Mouse (Mus musculus): ENCODE data around the gene Ifna16. TPM values are rescaled to one million over a fixed set of nuclear protein-coding genes. Genes with fewer than 3 reads are reported as not detected.
A peak's percentile ranks its signal among the peaks of the same experiment; 100 is the strongest.

Gene Ifna16
- total RNA-seq, 2 experiments from 2014 or later: not detected

DNA sequence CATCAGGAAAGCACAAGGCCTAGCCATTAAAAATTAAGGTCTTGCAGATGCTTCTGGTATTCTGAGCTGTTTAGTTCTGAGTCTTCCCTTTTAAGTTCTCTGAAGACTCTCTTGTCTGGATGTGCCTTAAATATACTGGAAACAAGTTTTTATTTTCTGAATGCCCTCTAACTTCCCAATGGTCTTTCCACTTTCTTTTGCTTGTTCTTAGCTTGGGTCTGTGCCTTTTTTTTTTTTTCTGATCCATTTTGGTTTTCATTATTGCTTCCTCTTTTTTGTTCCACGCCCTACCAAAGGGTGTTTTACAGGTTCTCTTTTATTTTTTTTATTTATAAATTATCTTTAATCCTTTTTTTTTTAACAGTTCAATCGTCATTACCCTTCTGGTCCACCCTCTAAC lies 32.4 kb downstream of the Ifna16 start, which contains the start of gene Ifna13:
Gene Ifna13, minus strand, starts transcription at position 101 of the 400 bp plus-strand sequence.
- no peak for DNase-seq (ENCODE audit: low spot score)

DNA sequence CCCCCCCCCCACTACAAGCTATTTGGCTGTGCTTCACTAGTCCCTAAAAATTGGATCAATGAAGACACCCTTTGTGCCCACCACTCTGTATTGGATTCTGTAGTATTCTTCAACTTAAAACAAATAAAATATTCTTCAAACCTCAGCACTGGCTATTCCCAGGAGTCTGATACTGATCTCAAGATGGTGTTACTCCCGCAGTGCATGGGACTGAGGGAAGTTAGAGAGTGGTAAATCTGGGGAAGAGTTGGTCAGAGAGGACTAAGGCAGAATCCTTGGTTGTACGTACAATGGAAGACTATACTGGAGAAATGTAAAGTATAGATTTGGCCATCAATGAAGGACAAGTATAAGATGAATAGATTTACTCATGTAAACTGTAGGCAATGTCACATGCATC lies 34.2 kb downstream of the Ifna16 start:
- no peak for DNase-seq (ENCODE audit: low spot score)

GRCm38 (mm10) chr4:88641077-88641831 lies 35.5 kb downstream of the Ifna16 start:
- peak; percentile 94 for DNase-seq (ENCODE audit: low spot score)

GRCm38 (mm10) chr4:88640704-88641076 lies 36.0 kb downstream of the Ifna16 start:
- DNase-seq (ENCODE audit: low spot score): no peak

- no peak for DNase-seq (ENCODE audit: low spot score)
Observed at GRCm38 (mm10) chr4:88634311-88634710, 42.4 kb downstream of the Ifna16 start, which contains the start of gene C87499. C87499 (minus strand) TSS chr4:88634411.

Other genes starting within 250 kb of the Ifna16 start
- gene Hacd4, start 238.0 kb downstream of the Ifna16 start, total RNA-seq (2021): under 1 TPM; 0.84 to 0.93 TPM
- gene Ifnb1, start 154.2 kb downstream of the Ifna16 start, total RNA-seq (2021): not detected
- not detected for gene Ifna15, start 118.7 kb downstream of the Ifna16 start, total RNA-seq (2021)
- gene Ifna14, start 105.1 kb downstream of the Ifna16 start, total RNA-seq (2021): not detected
- gene Ifna9, start 84.5 kb downstream of the Ifna16 start, total RNA-seq (2021): not detected
- not detected for gene Ifna12, start 73.5 kb downstream of the Ifna16 start, total RNA-seq (2021)
- not detected for gene C87499, start 42.5 kb downstream of the Ifna16 start, total RNA-seq (2021)
- not detected for gene Ifna13, start 32.5 kb downstream of the Ifna16 start, total RNA-seq (2021)
- gene Ifna2, start 7.0 kb upstream of the Ifna16 start, total RNA-seq (2021): not detected
- not detected for gene Ifnab, start 14.4 kb upstream of the Ifna16 start, total RNA-seq (2021)
- under 1 TPM in 1 of 2 experiments, not detected in 1; 0.21 TPM for gene Gm26566, start 44.9 kb upstream of the Ifna16 start, total RNA-seq (2021)
- 10 to 100 TPM; 50.5 to 62.5 TPM for gene Klhl9, start 45.5 kb upstream of the Ifna16 start, total RNA-seq (2021)
- gene Gm13271, start 77.9 kb upstream of the Ifna16 start, total RNA-seq (2021): not detected
- not detected for gene Gm13283, start 83.2 kb upstream of the Ifna16 start, total RNA-seq (2021)
- not detected for gene Gm13290, start 96.9 kb upstream of the Ifna16 start, total RNA-seq (2021)
- not detected for gene Gm13289, start 100.0 kb upstream of the Ifna16 start, total RNA-seq (2021)
- gene Gm13272, start 102.9 kb upstream of the Ifna16 start, total RNA-seq (2021): not detected
- gene Ifnz, start 105.2 kb upstream of the Ifna16 start, total RNA-seq (2021): not detected
- gene Gm13276, start 108.8 kb upstream of the Ifna16 start, total RNA-seq (2021): not detected
- not detected for gene Gm13277, start 111.7 kb upstream of the Ifna16 start, total RNA-seq (2021)
- gene Gm13278, start 114.6 kb upstream of the Ifna16 start, total RNA-seq (2021): not detected
- gene Gm13275, start 117.6 kb upstream of the Ifna16 start, total RNA-seq (2021): not detected
- not detected for gene Gm13279, start 120.5 kb upstream of the Ifna16 start, total RNA-seq (2021)
- gene Gm13285, start 122.7 kb upstream of the Ifna16 start, total RNA-seq (2021): not detected
- not detected for gene Gm13287, start 126.3 kb upstream of the Ifna16 start, total RNA-seq (2021)
- not detected for gene Gm13288, start 128.6 kb upstream of the Ifna16 start, total RNA-seq (2021)
- not detected for gene Ifna7, start 139.3 kb upstream of the Ifna16 start, total RNA-seq (2021)
- not detected for gene Ifna11, start 143.0 kb upstream of the Ifna16 start, total RNA-seq (2021)
- gene Ifna6, start 150.5 kb upstream of the Ifna16 start, total RNA-seq (2021): not detected
- not detected for gene Ifna5, start 158.6 kb upstream of the Ifna16 start, total RNA-seq (2021)
- gene Ifna4, start 164.9 kb upstream of the Ifna16 start, total RNA-seq (2021): not detected
- not detected for gene Ifna1, start 173.2 kb upstream of the Ifna16 start, total RNA-seq (2021)
- not detected for gene Ifne, start 203.3 kb upstream of the Ifna16 start, total RNA-seq (2021)